Mouse (Mus musculus) telencephalon, adult 2 months (tissue): ENCODE results near the gene Rhox12.
A peak's percentile ranks its signal among the peaks of the same experiment; 100 is the strongest.

Experiments
- DNase-seq: peaks from one replicate; pipeline ENCODE4 v3.0.0-alpha.2; 2011; ENCODE audit warnings: low read depth, low spot score

The Rhox12 gene

GRCm38 (mm10) chrX:38110807-38111206 lies at the start of gene Rhox12:
Gene Rhox12 (minus strand): TSS chrX:38110907.
- DNase-seq, result no peak

DNA sequence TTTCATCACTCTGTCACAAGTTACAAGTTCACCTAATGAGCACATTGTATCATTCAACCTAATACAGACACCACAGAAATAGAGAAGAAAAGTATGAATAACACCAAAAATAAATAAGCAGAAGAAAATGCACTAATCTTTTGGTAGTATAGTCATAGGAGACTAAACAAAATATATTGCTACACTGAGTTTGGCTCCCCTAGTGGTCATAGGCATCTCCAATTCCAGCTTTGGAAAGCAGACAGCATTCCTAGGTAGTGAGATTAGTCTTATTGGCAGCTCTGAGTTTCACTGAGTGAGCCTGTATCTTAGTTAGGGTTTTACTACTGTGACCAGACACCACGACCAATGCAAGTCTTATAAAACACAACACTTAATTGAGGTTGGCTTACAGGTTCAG lies 48.4 kb upstream of the Rhox12 start:
- DNase-seq, result no peak

- DNase-seq, result no peak
Observed at GRCm38 (mm10) chrX:38121478-38121877, 10.8 kb upstream of the Rhox12 start.

- no peak for DNase-seq
Observed at GRCm38 (mm10) chrX:38120982-38121381, 10.3 kb upstream of the Rhox12 start, which contains the start of gene Rhox13. Gene Rhox13 (plus strand): TSS chrX:38121219.

DNA sequence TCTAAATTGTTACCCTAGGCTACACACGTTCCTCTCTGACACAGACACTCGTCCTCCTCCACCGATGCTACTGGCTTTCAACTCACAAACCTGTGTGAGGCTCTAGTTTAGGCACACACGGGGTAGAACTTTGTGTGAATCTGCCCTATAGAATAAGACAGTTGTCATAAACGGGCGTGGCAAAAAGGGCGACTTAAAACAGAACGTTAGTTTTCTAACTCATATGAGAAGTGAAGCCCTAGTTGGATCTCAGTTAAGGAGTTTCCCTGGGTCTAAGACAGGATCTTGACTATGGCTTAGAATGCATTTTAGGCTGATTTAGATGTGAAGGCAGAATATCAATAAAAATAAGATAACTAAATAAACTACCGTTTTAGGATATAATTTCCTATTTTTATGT lies 25.7 kb downstream of the Rhox12 start, which contains the start of gene Rhox11:
Gene Rhox11, minus strand, starts transcription at position 101 of the 400 bp plus-strand sequence.
- no peak for DNase-seq

DNA sequence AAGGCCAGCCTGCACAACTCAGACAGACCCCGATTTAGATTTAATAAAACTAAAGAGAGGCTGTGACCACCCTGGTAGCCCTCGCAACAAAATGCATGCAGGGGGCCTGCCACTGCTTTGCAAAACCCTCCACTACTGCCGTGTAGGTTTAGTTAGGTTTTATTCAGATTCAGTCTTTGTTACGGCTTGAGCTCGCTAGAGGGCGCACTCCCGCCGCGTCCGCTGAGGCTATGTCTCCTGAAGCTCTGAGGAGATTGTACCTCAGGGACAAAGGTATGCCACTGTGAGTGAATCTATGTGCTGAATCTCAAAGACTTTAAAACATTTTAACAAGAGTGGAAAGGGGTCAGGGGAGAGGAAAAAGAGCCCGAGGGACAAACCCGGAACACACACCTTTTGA lies 26.5 kb downstream of the Rhox12 start:
- peak; percentile 1 for DNase-seq

GRCm38 (mm10) chrX:38066175-38066574 lies 44.5 kb downstream of the Rhox12 start, which contains the start of gene Rhox10:
Gene Rhox10 (plus strand): TSS chrX:38066475.
- no peak for DNase-seq

DNA sequence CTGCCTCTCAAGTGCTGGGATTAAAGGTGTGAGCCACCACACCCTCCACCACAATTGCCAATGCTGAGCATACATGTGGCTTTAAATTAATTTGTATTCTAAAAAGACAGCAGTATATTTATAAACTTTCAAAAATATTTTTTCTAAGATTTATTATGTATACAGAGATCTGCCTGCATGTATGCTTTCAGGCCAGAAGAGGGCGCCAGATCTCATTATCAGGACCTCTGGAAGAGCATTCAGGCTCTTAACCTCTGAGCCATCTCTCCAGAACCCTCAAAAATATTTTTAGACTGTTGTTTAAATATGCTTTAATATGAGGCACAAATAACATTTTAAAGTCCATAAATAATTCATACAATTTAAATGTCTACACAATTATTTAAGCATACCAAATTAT lies 49.2 kb downstream of the Rhox12 start:
- peak; percentile 0 for DNase-seq
